Mouse (Mus musculus) frontal cortex, postnatal 14 days (tissue): ENCODE measurements around the gene 4933411K16Rik.

Experiments used
- DNase-seq, 2 experiments: peaks; one replicate each; pipeline ENCODE4 v3.0.0; 2022; ENCODE audit warnings: low spot score in 2 of 2

The 4933411K16Rik gene

GRCm38 (mm10) chr19:42051948-42052347, at the start of gene 4933411K16Rik:
4933411K16Rik (plus strand) TSS chr19:42052248.
- no peak for DNase-seq

DNA sequence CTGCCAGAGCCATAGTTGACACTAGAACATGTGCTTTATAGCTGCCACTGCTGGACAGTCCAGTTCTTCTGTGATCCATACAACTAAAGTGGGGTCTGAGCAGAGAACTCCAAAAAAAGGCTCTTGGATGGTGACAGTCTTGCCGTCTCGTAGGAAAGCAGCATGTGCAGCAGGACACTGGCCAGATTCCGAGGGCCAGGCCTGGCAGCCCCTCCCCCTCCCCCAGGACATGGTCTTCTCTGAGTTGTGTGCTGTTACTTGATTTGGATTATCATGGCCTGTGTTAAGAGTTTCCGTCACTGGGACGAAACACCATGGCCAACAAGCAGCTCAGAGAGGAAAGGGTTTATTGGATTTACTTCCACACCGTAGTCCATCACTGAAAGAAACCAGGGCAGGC, 47.8 kb upstream of the 4933411K16Rik start:
- no peak for DNase-seq

- DNase-seq: peak in 1 of 2 experiments; percentile 30
Observed at GRCm38 (mm10) chr19:42005616-42006015, 46.4 kb upstream of the 4933411K16Rik start.

- DNase-seq: no peak
Observed at GRCm38 (mm10) chr19:42006568-42006967, 45.5 kb upstream of the 4933411K16Rik start.

DNA sequence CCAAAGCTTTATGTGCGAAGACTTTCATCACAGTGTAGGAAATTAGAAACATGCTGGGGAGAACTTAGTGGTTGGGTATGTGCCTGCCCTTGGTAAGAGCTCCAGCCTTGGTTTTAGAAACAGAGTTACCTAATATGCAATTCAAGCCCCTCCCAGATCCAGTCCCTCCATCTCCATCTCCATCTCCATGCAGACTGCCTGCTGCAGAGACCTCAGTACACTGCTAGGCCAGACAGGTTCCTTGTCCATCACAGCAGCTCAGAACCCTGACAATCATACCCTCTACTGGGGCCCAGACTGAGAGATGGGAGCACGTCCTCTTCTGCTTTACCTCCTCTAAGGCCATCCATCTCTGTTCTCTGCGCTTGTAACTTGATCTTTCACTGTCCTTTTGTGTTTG, 43.5 kb upstream of the 4933411K16Rik start:
- no peak for DNase-seq

GRCm38 (mm10) chr19:42009067-42009466, 43.0 kb upstream of the 4933411K16Rik start:
- DNase-seq: no peak

DNA sequence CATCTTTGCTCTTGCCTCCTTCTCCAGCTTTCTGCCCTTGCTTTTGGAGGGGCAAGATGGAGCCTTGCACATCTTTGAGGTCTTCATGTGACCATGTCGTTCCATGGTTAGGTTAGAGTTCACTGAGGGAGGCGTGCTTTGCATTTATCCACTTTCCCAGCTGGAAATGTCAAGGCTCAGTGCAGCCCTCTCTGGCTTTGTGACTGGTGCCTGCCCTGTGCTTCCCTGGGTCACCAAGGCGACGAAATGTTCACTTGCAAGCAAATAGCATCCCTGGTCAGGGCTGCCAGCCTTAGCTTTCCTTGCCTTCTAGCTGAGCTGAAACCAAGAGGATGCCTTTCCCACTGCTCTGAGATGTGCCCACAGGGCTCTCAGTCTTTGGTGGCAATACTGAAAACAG, 41.6 kb upstream of the 4933411K16Rik start:
- DNase-seq: no peak

DNA sequence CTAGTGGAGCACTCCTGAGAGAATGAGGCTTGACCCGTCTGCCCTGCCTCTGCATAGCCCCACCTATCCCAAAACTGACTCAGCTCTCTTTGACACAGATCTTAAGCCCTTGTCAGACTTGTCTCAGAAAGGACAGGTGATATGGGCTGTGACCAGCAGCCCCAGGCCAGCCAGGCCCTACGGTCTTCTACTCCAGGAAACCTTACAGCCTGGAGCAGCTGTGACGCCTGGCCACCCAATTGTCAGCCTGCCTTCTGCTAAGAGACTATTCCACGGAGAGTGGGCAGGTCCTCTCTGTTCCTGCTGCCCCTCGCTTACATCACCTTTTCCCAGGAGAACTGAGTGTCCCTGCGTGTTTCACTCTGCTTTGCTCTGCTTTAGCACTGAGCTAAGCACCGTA, 40.9 kb upstream of the 4933411K16Rik start:
- no peak for DNase-seq

GRCm38 (mm10) chr19:42014231-42014825, 37.7 kb upstream of the 4933411K16Rik start:
- no peak for DNase-seq

DNA sequence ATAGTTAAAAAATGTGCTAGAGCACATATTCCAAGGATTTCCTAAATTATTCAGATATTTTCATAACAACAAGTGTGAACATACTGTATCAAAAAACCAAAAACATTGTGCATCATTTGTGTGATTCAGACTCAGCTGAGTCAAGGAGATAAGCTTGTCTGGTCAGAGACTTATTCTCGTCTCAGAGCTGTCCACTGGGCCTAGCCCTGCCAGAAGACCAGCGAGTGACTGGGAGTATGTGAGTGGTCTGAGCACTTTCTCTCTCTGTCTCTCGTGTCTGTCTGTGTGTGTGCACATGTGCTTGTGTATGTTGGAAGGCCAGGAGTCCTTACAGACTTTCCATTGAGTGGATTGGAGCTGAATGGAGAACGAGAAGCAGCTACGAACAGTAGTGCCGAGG, 37.0 kb upstream of the 4933411K16Rik start:
- no peak for DNase-seq

GRCm38 (mm10) chr19:42016251-42016650, 35.8 kb upstream of the 4933411K16Rik start:
- DNase-seq: no peak

GRCm38 (mm10) chr19:42016840-42017239, 35.2 kb upstream of the 4933411K16Rik start:
- DNase-seq: peak; percentile 40 to 44

- DNase-seq: peak; percentile 32 to 41
Observed at GRCm38 (mm10) chr19:42017399-42018247, 34.4 kb upstream of the 4933411K16Rik start.

DNA sequence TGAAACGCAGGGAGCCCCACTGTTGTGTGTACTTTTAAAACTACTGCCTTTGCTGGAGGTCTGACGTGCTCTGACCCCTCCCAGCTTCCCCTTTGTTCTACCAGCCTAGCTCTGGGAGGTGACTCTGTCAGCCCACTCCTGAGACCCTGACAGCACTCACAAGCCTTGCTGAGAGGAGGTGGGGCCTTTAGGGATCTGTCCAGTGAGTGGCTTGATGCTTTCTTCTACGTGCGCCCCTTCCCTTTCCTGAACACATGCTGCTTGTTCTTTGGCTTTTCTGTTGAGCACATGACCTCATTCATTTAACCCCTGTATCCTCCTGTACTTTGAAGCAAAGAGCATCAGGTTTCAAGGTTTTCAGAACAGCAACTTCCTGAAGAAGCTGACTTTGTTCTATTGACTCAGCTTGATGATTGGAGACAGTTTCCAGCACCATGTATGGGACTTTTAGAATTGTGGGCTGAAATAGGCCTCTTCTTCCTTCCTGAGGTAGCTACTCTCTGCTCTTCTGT, 33.0 kb upstream of the 4933411K16Rik start:
- no peak for DNase-seq

GRCm38 (mm10) chr19:42021681-42022541, 30.1 kb upstream of the 4933411K16Rik start:
- DNase-seq: no peak

DNA sequence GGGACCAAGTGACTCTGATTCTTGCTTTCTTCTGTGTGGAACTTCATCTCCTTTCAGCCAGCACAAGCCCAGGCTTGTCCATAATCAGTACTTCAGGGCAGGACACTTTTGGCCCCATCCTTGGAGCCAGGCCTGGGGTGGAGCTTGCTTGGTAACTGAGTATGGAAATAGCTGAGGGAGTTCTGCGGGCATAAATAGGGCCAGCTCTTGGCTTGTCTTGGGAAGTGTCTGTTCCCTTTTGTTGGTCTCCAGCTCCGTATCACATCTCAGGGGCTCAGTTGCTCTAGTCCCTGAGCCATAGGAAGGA, 29.6 kb upstream of the 4933411K16Rik start:
- DNase-seq: no peak

DNA sequence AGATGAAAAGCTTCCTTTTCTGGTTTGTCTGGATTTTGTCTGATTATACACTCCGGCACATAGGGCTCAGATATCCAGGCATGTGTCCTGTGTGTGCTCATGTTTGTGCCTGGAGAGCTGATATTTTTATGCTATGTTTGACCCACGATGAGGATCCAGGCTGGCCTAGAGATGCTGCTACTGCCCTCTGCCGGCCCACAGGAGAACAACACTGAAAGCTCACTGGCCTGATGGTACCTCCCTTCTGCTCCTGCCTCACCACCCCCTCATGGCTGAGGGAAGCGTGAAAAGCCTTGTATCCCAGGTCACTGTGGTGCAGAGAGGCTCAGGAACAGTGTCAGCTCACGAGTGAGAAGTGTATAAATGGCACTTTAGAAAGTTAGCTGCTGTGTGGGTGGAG, 25.9 kb upstream of the 4933411K16Rik start:
- DNase-seq: peak; percentile 52 to 76

GRCm38 (mm10) chr19:42031112-42031511, 20.9 kb upstream of the 4933411K16Rik start:
- no peak for DNase-seq

- DNase-seq: no peak
Observed at GRCm38 (mm10) chr19:42033611-42034010, 18.4 kb upstream of the 4933411K16Rik start.

GRCm38 (mm10) chr19:42034146-42034775, 17.8 kb upstream of the 4933411K16Rik start:
- DNase-seq: no peak

GRCm38 (mm10) chr19:42034881-42035455, 17.1 kb upstream of the 4933411K16Rik start:
- no peak for DNase-seq
